Mouse (Mus musculus) midbrain, embryonic 13.5 days (tissue): Measurements from ENCODE around the gene Dbf4. TPM values are rescaled to one million over a fixed set of nuclear protein-coding genes. Genes with fewer than 3 reads are reported as not detected.
A peak's percentile ranks its signal among the peaks of the same experiment; 100 is the strongest.

Experiments used
- ATAC-seq: fragments of 200-750 bp; cut with Nextera tagmentation; 2 replicates; pipeline ENCODE4 v1.8.0; 2017; ENCODE audit warnings: mild to moderate bottlenecking, moderate TSS enrichment, moderate library complexity
- H3K27ac ChIP-seq: fragments of 300-500 bp; sonication (generic); 2 replicates; pipeline ENCODE4 v1.5.1; 2015; ENCODE audit warnings: inconsistent platforms, mild to moderate bottlenecking, moderate library complexity
- H3K27me3 ChIP-seq: fragments of 300-500 bp; sonication (generic); 2 replicates; pipeline ENCODE4 v1.6.1; 2015; ENCODE audit warnings: mild to moderate bottlenecking, inconsistent platforms
- H3K36me3 ChIP-seq: fragments of 300-500 bp; sonication (generic); 2 replicates; pipeline ENCODE4 v1.6.1; 2015; ENCODE audit warnings: mild to moderate bottlenecking, inconsistent platforms
- H3K4me1 ChIP-seq: fragments of 300-500 bp; sonication (generic); replicated peaks from 2 replicates; pipeline ENCODE4 v1.6.1; 2015; ENCODE audit warnings: inconsistent platforms
- H3K4me2 ChIP-seq: fragments of 300-500 bp; sonication (generic); replicated peaks from 2 replicates; pipeline ENCODE4 v1.6.1; 2015; ENCODE audit warnings: moderate library complexity, mild to moderate bottlenecking, inconsistent platforms
- H3K4me3 ChIP-seq: fragments of 300-500 bp; sonication (generic); replicated peaks from 2 replicates; pipeline ENCODE4 v1.5.1; 2015; ENCODE audit warnings: mild to moderate bottlenecking, inconsistent platforms
- H3K9ac ChIP-seq: fragments of 300-500 bp; sonication (generic); replicated peaks from 2 replicates; pipeline ENCODE4 v1.6.1; 2015; ENCODE audit warnings: mild to moderate bottlenecking, inconsistent platforms
- H3K9me3 ChIP-seq: fragments of 300-500 bp; sonication (generic); 2 replicates; pipeline ENCODE4 v1.6.1; 2016; ENCODE audit warnings: mild to moderate bottlenecking, inconsistent platforms
- WGBS: fragments of 180-500 bp; shearing (Covaris S2); methylation state at CpG from one replicate; pipeline ENCODE4 v1.1.7; 2015; 5-methylcytosine and 5-hydroxymethylcytosine counted together
- polyA plus RNA-seq: library from polyadenylated mRNA; unstranded; fragments of >200 nt; fragmentation: Nextera tagmentation; extraction: Ambion mirVana; gene quantifications from 2 replicates; pipeline ENCODE4 v1.2.1, GENCODE M21; 2015

Dbf4 gene
- polyA plus RNA-seq, 1 experiment from 2014 or later: 24.5 TPM

DNA sequence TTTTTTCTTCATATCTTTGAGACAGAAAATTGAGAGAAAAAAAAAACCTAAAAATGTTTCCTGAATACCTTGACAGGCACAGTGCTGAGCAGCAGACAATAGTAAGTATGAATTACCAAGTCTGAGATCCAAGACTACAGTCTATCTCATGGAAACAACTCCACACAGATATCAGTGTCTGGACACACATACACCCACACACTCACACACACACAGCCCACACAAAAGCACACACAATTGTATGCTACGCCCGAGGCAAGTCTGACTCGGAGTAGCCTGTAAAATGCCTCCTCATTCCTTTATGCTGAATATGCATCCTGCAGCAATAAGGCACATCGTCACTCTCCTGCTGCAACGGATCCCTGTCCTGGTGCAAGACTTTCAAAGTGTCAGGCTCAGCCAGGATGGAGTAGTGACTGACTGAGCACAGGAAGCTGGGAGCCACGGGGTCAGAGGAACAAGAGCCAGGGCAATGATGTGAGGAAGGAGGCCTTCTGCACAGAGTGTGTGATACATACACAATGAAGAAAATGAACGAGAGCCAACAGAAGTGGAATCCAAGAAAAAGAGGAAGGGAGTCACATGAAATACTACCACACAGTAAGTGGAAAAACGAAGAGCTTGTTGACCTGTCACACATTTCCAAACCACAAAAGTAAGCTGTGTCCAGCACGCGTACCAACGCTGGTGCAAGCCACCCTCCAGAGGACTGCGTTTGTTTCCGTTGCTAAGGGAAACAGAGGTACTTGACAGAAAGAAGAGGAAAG is 65.4 kb downstream of the Dbf4 start:
- peak; percentile 53 for ATAC-seq
- Histone ChIP-seq H3K27me3 (no peaks in the 10 kb centered on the region), H3K27ac (no peak overlapping the region), H3K36me3 (peaks cover 5% of the 10 kb centered on the region; the same call in 1 of the 2 replicates), H3K9me3 (no peaks in the 10 kb centered on the region), H3K4me1 (peaks cover 12% of the 10 kb centered on the region; the same call in 1 of the 2 replicates), H3K4me2 (no peak overlapping the region), H3K4me3 (no peak overlapping the region), H3K9ac (no peak overlapping the region)
- 63% methylated on average over 13 of the region's 13 CpGs for WGBS

GRCm38 (mm10) chr5:8356326-8356725 is 66.2 kb downstream of the Dbf4 start:
- ATAC-seq: peak; percentile 57

DNA sequence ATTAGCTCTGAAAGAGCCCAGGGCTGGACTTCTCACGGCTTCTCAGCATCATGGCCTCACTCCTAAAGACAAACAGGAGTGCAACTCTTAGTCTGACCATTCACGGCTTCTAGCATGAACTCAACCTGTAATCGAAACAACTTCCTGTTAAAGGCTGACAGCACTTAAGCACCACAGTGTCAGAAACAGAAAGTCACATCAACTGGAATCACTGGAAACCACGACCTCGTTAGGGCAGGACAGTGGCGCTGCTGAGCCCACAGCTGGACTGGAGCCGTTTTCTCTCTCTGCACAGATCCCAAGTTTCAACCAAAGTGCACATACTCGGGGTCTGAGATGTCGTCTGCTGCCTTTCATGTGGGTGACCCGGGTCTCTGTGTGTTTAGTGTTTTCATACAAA is 73.0 kb downstream of the Dbf4 start:
- H3K27ac ChIP-seq: no peak overlapping the region
- no peak overlapping the region for H3K9ac ChIP-seq
- H3K9me3 ChIP-seq: no peaks in the 10 kb centered on the region
- ATAC-seq: no peak
- no peaks in the 10 kb centered on the region for H3K36me3 ChIP-seq
- WGBS: 79% methylated on average over 10 of the region's 10 CpGs
- H3K4me3 ChIP-seq: no peak overlapping the region
- no peaks in the 10 kb centered on the region for H3K27me3 ChIP-seq
- H3K4me2 ChIP-seq: no peak overlapping the region
- no peaks in the 10 kb centered on the region for H3K4me1 ChIP-seq

More at GRCm38 (mm10) chr5:8356326-8356725, 66.2 kb downstream of the Dbf4 start:
- no peak overlapping the region for H3K4me2 ChIP-seq
- peaks cover 5% of the 10 kb centered on the region; the same call in 1 of the 2 replicates for H3K36me3 ChIP-seq
- no peak overlapping the region for H3K27ac ChIP-seq
- 59% methylated on average over 2 of the region's 2 CpGs for WGBS
- H3K9ac ChIP-seq: no peak overlapping the region
- H3K27me3 ChIP-seq: no peaks in the 10 kb centered on the region
- H3K4me1 ChIP-seq: peaks cover 12% of the 10 kb centered on the region; the same call in 1 of the 2 replicates
- H3K4me3 ChIP-seq: no peak overlapping the region
- no peaks in the 10 kb centered on the region for H3K9me3 ChIP-seq

Other genes with a start within 250 kb of the Dbf4 start
- 28.5 and 29.2 TPM in 2 replicates for gene Adam22, start 54.6 kb downstream of the Dbf4 start, polyA plus RNA-seq
- gene Slc25a40, start 134 bp upstream of the Dbf4 start, polyA plus RNA-seq: 7.8 and 8.5 TPM in 2 replicates
- 32.2 and 34.7 TPM in 2 replicates for gene Rundc3b, start 200.2 kb upstream of the Dbf4 start, polyA plus RNA-seq
- gene Abcb1a, start 237.4 kb upstream of the Dbf4 start, polyA plus RNA-seq: 1.3 and 1.4 TPM in 2 replicates